Mouse (Mus musculus) cerebellum, adult (tissue): Measurements from ENCODE around the gene Cd200r2.
"Not testable (repeated sequence)": the region's sequence is repeated elsewhere in the genome, so short reads cannot be mapped to it uniquely, and the experiment has no call there.

ENCODE experiments used
- ATAC-seq: cut with Nextera tagmentation; 2 replicates; pipeline ENCODE4 v1.9.2; 2017; ENCODE audit warnings: mild to moderate bottlenecking, moderate library complexity, mixed read lengths; ENCODE audit not compliant: insufficient number of reproducible peaks, low FRiP score, low TSS enrichment

The Cd200r2 gene

GRCm38 (mm10) chr16:44866797-44867196, at the start of gene Cd200r2:
Gene Cd200r2 (plus strand): TSS chr16:44867097.
- no peak for ATAC-seq

GRCm38 (mm10) chr16:44818010-44818409, 48.9 kb upstream of the Cd200r2 start:
- ATAC-seq, result no peak

- ATAC-seq, result no peak
These were observed 46.4 kb upstream of the Cd200r2 start for GRCm38 (mm10) chr16:44820545-44820944.

GRCm38 (mm10) chr16:44832286-44832685, 34.6 kb upstream of the Cd200r2 start:
- ATAC-seq, result no peak

GRCm38 (mm10) chr16:44833189-44833588, 33.7 kb upstream of the Cd200r2 start:
- ATAC-seq, result not testable (repeated sequence)

GRCm38 (mm10) chr16:44875178-44875577, 8.3 kb downstream of the Cd200r2 start:
- no peak for ATAC-seq

GRCm38 (mm10) chr16:44876625-44877024, 9.7 kb downstream of the Cd200r2 start:
- no peak for ATAC-seq

GRCm38 (mm10) chr16:44877595-44877994, 10.7 kb downstream of the Cd200r2 start:
- no peak for ATAC-seq

- no peak for ATAC-seq
These were observed 23.9 kb downstream of the Cd200r2 start for GRCm38 (mm10) chr16:44890814-44891213.

- ATAC-seq, result no peak
These were observed 65.1 kb downstream of the Cd200r2 start for GRCm38 (mm10) chr16:44932016-44932415.

GRCm38 (mm10) chr16:44943468-44943867, 76.6 kb downstream of the Cd200r2 start, which contains the start of gene Cd200r3:
Gene Cd200r3 (plus strand): TSS chr16:44943678.
- ATAC-seq, result no peak

GRCm38 (mm10) chr16:44951360-44952114, 84.6 kb downstream of the Cd200r2 start:
- ATAC-seq, result no peak

- ATAC-seq, result no peak
These were observed 95.4 kb downstream of the Cd200r2 start for GRCm38 (mm10) chr16:44962296-44962695.

- no peak for ATAC-seq
These were observed 95.9 kb downstream of the Cd200r2 start for GRCm38 (mm10) chr16:44962777-44963176.

- ATAC-seq, result no peak
These were observed 97.9 kb downstream of the Cd200r2 start for GRCm38 (mm10) chr16:44964526-44965374.

- no peak for ATAC-seq
These were observed 98.5 kb downstream of the Cd200r2 start for GRCm38 (mm10) chr16:44965428-44965827.
